In the genomic region with DNA sequence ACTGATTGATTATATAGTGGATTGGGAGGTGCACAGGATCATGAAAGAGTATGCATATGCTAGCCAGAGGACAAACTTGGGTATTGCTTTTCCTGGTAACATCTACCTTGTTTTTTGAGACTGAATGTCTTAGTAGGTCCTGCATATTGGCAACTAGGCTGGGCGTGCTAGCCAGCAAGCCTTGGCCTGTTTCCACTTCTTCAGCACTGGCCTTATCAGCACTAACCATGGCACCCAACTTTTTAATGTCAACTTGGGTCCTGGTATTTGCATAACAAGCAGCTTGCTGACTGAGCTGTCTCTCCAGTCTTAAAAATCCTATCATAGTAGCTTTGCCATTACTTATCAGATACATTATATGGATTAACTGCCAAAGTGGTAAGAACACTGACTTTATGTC, we compare ENCODE assay signal across 23 mouse cellular contexts.
DNase-seq lines count a peak whose midpoint lies in the region; ATAC-seq and TF ChIP-seq lines count a peak whose summit lies in the region.
"Had no signal": no experiment of that assay in that cellular context is flagged by ENCODE, and none has a peak within 500 bp of the region (broad histone marks: within the 10 kb centered on the region; RNA-seq: fewer than 3 reads in every experiment).

No protein-coding gene starts in this region.

- no peaks in the 10 kb centered on the region for H3K9me3 ChIP-seq in heart, embryonic 10.5 days
- H3K9me3 ChIP-seq in forebrain, postnatal 0 days (ENCODE audit: low read length), result 0 out of 2 replicates have a peak, but pooled peaks cover 8% of the 10 kb centered on the region
- H3K9me3 ChIP-seq: embryonic facial prominence, embryonic 15.5 days; heart, embryonic 15.5 days; intestine, embryonic 15.5 days had no signal

- no peak overlapping the region for H3K27ac ChIP-seq in heart, embryonic 10.5 days
- H3K27ac ChIP-seq in forebrain, postnatal 0 days (ENCODE audit: low read depth, low read length), result no peak overlapping the region
- H3K27ac ChIP-seq: embryonic facial prominence, embryonic 15.5 days; forebrain, embryonic 10.5 days; forebrain, embryonic 15.5 days; heart, embryonic 15.5 days; hindbrain, embryonic 10.5 days; hindbrain, embryonic 14.5 days; intestine, embryonic 15.5 days; kidney, embryonic 15.5 days had no signal

- TF ChIP-seq POLR2A in lung, adult 2 months (IDR thresholded peaks at IDR 0.05; ENCODE audit: borderline replicate concordance, extremely low read depth, low read depth, low read length), result no peak

- intact Hi-C loops in heart, postnatal 10 days (cut with DNase I), result no loop called here

- no peak for ATAC-seq in forebrain, postnatal 0 days
- ATAC-seq: forebrain, embryonic 15.5 days; intestine, embryonic 15.5 days had no signal

- TF ChIP-seq CTCF in forebrain, postnatal 0 days (IDR thresholded peaks at IDR 0.05; ENCODE audit: low read depth), result no peak
- TF ChIP-seq CTCF in lung, adult 2 months (IDR thresholded peaks at IDR 0.05; ENCODE audit: insufficient read depth, low read length), result no peak

- H3K4me3 ChIP-seq in heart, embryonic 10.5 days, result no peak overlapping the region
- no peak overlapping the region for H3K4me3 ChIP-seq in forebrain, postnatal 0 days (ENCODE audit: low read depth, low read length)
- no peak overlapping the region for H3K4me3 ChIP-seq in lung, adult 2 months (replicated peaks; ENCODE audit: extremely low read depth, low read depth, low read length)
- H3K4me3 ChIP-seq: embryonic facial prominence, embryonic 15.5 days; erythroblast, embryonic 14.5 days; forebrain, embryonic 10.5 days; forebrain, embryonic 15.5 days; heart, embryonic 15.5 days; hindbrain, embryonic 10.5 days; intestine, embryonic 15.5 days; kidney, embryonic 15.5 days had no signal

- 78% methylated on average over 1 of the region's 1 CpGs for WGBS in heart, embryonic 10.5 days
- 91% methylated on average over 1 of the region's 1 CpGs for whole genome bisulfite sequencing in forebrain, postnatal 0 days
- 63% methylated on average over 1 of the region's 1 CpGs for WGBS in lung, adult 2 months

- no peaks in the 10 kb centered on the region for H3K27me3 ChIP-seq in heart, embryonic 10.5 days (ENCODE audit: insufficient read depth, poor library complexity, severe bottlenecking)
- no peaks in the 10 kb centered on the region for H3K27me3 ChIP-seq in forebrain, postnatal 0 days (ENCODE audit: insufficient read depth, low read length)
- H3K27me3 ChIP-seq: CH12.LX; embryonic facial prominence, embryonic 15.5 days; forebrain, embryonic 15.5 days; heart, embryonic 15.5 days; intestine, embryonic 15.5 days; kidney, embryonic 15.5 days had no signal

- no peaks in the 10 kb centered on the region for H3K36me3 ChIP-seq in heart, embryonic 10.5 days
- no peaks in the 10 kb centered on the region for H3K36me3 ChIP-seq in forebrain, postnatal 0 days (ENCODE audit: insufficient read depth)
- H3K36me3 ChIP-seq: embryonic facial prominence, embryonic 15.5 days; forebrain, embryonic 10.5 days; forebrain, embryonic 15.5 days; heart, embryonic 15.5 days; hindbrain, embryonic 10.5 days; intestine, embryonic 15.5 days; kidney, embryonic 15.5 days had no signal

- H3K4me1 ChIP-seq in heart, embryonic 10.5 days, result no peaks in the 10 kb centered on the region
- no peaks in the 10 kb centered on the region for H3K4me1 ChIP-seq in forebrain, postnatal 0 days (ENCODE audit: insufficient read depth)
- no peaks in the 10 kb centered on the region for H3K4me1 ChIP-seq in lung, adult 2 months (ENCODE audit: control insufficient read depth, insufficient read depth, low read length)
- H3K4me1 ChIP-seq: embryonic facial prominence, embryonic 15.5 days; forebrain, embryonic 10.5 days; forebrain, embryonic 15.5 days; heart, embryonic 15.5 days; hindbrain, embryonic 10.5 days; intestine, embryonic 15.5 days; kidney, embryonic 15.5 days had no signal

- peak; percentile 13 for DNase-seq in adrenal gland, postnatal 14 days
- no peak for DNase-seq in adrenal gland, postnatal 4 days (ENCODE audit: low spot score in 2 of 2)
- DNase-seq in heart, adult 8-10 months (ENCODE audit: low spot score), result peak; percentile 20
- no peak for DNase-seq in heart, embryonic 10.5 days (ENCODE audit: low spot score)
- peak; percentile 46 to 52 for DNase-seq in heart, postnatal 10 days
- DNase-seq in forebrain, postnatal 0 days, result no peak
- DNase-seq in lung, adult 2 months, result no peak
- DNase-seq: cerebellum, adult 11 months; cerebellum, adult 8-10 months; cerebellum, postnatal 14 days; embryo, embryonic 11 days; gastrocnemius, postnatal 14 days; kidney, adult 2 months had no signal

- H3K4me2 ChIP-seq in forebrain, postnatal 0 days (ENCODE audit: low read depth), result no peak overlapping the region
- H3K4me2 ChIP-seq: embryonic facial prominence, embryonic 15.5 days; forebrain, embryonic 15.5 days; heart, embryonic 15.5 days; hindbrain, embryonic 14.5 days; intestine, embryonic 15.5 days; kidney, embryonic 15.5 days had no signal

- H3K9ac ChIP-seq in forebrain, postnatal 0 days, result no peak overlapping the region
- H3K9ac ChIP-seq: embryonic facial prominence, embryonic 15.5 days; forebrain, embryonic 15.5 days; heart, embryonic 15.5 days; hindbrain, embryonic 14.5 days; intestine, embryonic 15.5 days; kidney, embryonic 15.5 days had no signal

Comparison
In these comparisons a context has a peak if more than half of its experiments do, and no peak if none do; other contexts are left out.
1. DNase-seq: peak in adrenal gland, postnatal 14 days (single experiment), heart, adult 8-10 months (single experiment) and heart, postnatal 10 days (2 of 2); none in adrenal gland, postnatal 4 days (0 of 2), heart, embryonic 10.5 days (single experiment), forebrain, postnatal 0 days (single experiment) and lung, adult 2 months (single experiment).